Mouse (Mus musculus) C2C12 (cell line): ENCODE results near the gene Rbm28. TPM values are rescaled to one million over a fixed set of nuclear protein-coding genes. Genes with fewer than 3 reads are reported as not detected.

Experiments used
- H3K27me3 ChIP-seq: one replicate; pipeline ENCODE4 v1.6.1; 2011; ENCODE audit not compliant: control insufficient read depth, insufficient read depth, insufficient read length
- H3K36me3 ChIP-seq: one replicate; pipeline ENCODE4 v1.6.1; 2011; ENCODE audit not compliant: control insufficient read depth, insufficient read depth
- H3K4me3 ChIP-seq: one replicate; pipeline ENCODE4 v1.5.1; 2011; ENCODE audit warnings: mild to moderate bottlenecking, control low read depth; ENCODE audit not compliant: poor library complexity, insufficient read depth, severe bottlenecking
- H3K79me2 ChIP-seq: one replicate; pipeline ENCODE4 v1.6.1; 2011; ENCODE audit not compliant: control insufficient read depth, insufficient read depth
- H3K79me3 ChIP-seq: one replicate; pipeline ENCODE4 v1.6.1; 2011; ENCODE audit warnings: low read depth, control low read depth
- H3ac ChIP-seq: one replicate; pipeline ENCODE3; 2011; ENCODE audit warnings: low read depth; ENCODE audit not compliant: control insufficient read depth, insufficient read length
- CEBPB ChIP-seq: IDR thresholded peaks from one replicate; pipeline ENCODE4 v1.6.1; 2011; ENCODE audit warnings: low read depth, mild to moderate bottlenecking, control low read depth, moderate library complexity
- CTCF ChIP-seq: IDR thresholded peaks from one replicate; pipeline ENCODE4 v1.5.1; 2011; ENCODE audit not compliant: control insufficient read depth, insufficient read depth, insufficient read length
- FOSL1 ChIP-seq: IDR thresholded peaks from one replicate; pipeline ENCODE4 v1.8.0; 2011; ENCODE audit warnings: mild to moderate bottlenecking, low read length; ENCODE audit not compliant: poor library complexity, insufficient read depth, severe bottlenecking
- MAX ChIP-seq: IDR thresholded peaks from one replicate; pipeline ENCODE4 v1.6.1; 2011; ENCODE audit warnings: mild to moderate bottlenecking, control low read depth
- MYOD1 ChIP-seq: IDR thresholded peaks from one replicate; pipeline ENCODE4 v1.6.1; 2011; ENCODE audit warnings: low read depth; ENCODE audit not compliant: control insufficient read depth, insufficient read length
- MYOG ChIP-seq: IDR thresholded peaks from one replicate; pipeline ENCODE4 v1.6.1; 2011; ENCODE audit not compliant: control insufficient read depth, insufficient read length; ENCODE audit errors: extremely low read depth
- USF1 ChIP-seq: IDR thresholded peaks from one replicate; pipeline ENCODE4 v1.6.1; 2011; ENCODE audit warnings: low read depth, mild to moderate bottlenecking, control low read depth, moderate library complexity
- polyA plus RNA-seq: library from polyadenylated mRNA; unstranded; fragments of >200 nt; fragmentation: generic; extraction: Trizol; gene quantifications from one replicate; pipeline ENCODE4 v1.2.1, GENCODE M21; 2012; ENCODE audit warnings: missing spikeins

Gene Rbm28
- polyA plus RNA-seq, 1 experiment, result 18.2 TPM

- TF ChIP-seq MYOD1 (no peak), MYOG (no peak), MAX (no peak), USF1 (no peak), FOSL1 (no peak), CTCF (no peak), CEBPB (no peak)
- H3K79me3 ChIP-seq, result no peaks in the 10 kb centered on the region
- H3K36me3 ChIP-seq, result no peaks in the 10 kb centered on the region
- H3ac ChIP-seq, result no peak overlapping the region
- peaks cover 53% of the 10 kb centered on the region for H3K27me3 ChIP-seq
- H3K79me2 ChIP-seq, result no peaks in the 10 kb centered on the region
- H3K4me3 ChIP-seq, result no peak overlapping the region
Measured at GRCm38 (mm10) chr6:29179843-29180242, 15.0 kb upstream of the Rbm28 start.

- H3K27me3 ChIP-seq, result peaks cover 58% of the 10 kb centered on the region
- H3K79me3 ChIP-seq, result no peaks in the 10 kb centered on the region
- H3ac ChIP-seq, result peak within 1 kb of the TSS; percentile 42
- H3K4me3 ChIP-seq, result peak within 1 kb of the TSS; percentile 6
- H3K36me3 ChIP-seq, result no peaks in the 10 kb centered on the region
- TF ChIP-seq CEBPB (no peak), MYOD1 (no peak), FOSL1 (no peak), MAX (no peak), MYOG (no peak), CTCF (no peak)
- no peaks in the 10 kb centered on the region for H3K79me2 ChIP-seq
Measured at GRCm38 (mm10) chr6:29178888-29179658, 14.3 kb upstream of the Rbm28 start, which contains the start of gene Prrt4. Gene Prrt4 (minus strand): TSS chr6:29179584.

GRCm38 (mm10) chr6:29177901-29178879 lies 13.4 kb upstream of the Rbm28 start:
- H3ac ChIP-seq, result no peak overlapping the region

GRCm38 (mm10) chr6:29175113-29175512 lies 10.3 kb upstream of the Rbm28 start:
- H3K27me3 ChIP-seq, result peaks cover 69% of the 10 kb centered on the region
- no peak for TF ChIP-seq USF1
- no peak for TF ChIP-seq MAX
- TF ChIP-seq MYOD1, result no peak
- TF ChIP-seq FOSL1, result no peak

More at GRCm38 (mm10) chr6:29177901-29178879, 13.4 kb upstream of the Rbm28 start:
- H3K79me3 ChIP-seq, result no peaks in the 10 kb centered on the region
- TF ChIP-seq USF1, result no peak
- TF ChIP-seq MYOD1, result no peak
- TF ChIP-seq MYOG, result no peak
- no peak for TF ChIP-seq CEBPB
- no peak for TF ChIP-seq FOSL1
- no peak for TF ChIP-seq CTCF
- no peak for TF ChIP-seq MAX
- H3K27me3 ChIP-seq, result peaks cover 65% of the 10 kb centered on the region
- H3K36me3 ChIP-seq, result no peaks in the 10 kb centered on the region
- no peak overlapping the region for H3K4me3 ChIP-seq
- no peaks in the 10 kb centered on the region for H3K79me2 ChIP-seq

GRCm38 (mm10) chr6:29174368-29174767 lies 9.6 kb upstream of the Rbm28 start:
- TF ChIP-seq MYOD1, result no peak
- TF ChIP-seq MAX, result no peak
- no peak for TF ChIP-seq CEBPB
- no peak for TF ChIP-seq FOSL1
- no peak for TF ChIP-seq CTCF
- TF ChIP-seq USF1, result no peak
- TF ChIP-seq MYOG, result no peak
- no peak overlapping the region for H3K4me3 ChIP-seq
- no peaks in the 10 kb centered on the region for H3K79me2 ChIP-seq
- H3K79me3 ChIP-seq, result no peaks in the 10 kb centered on the region
- H3ac ChIP-seq, result no peak overlapping the region
- H3K36me3 ChIP-seq, result no peaks in the 10 kb centered on the region
- peaks cover 72% of the 10 kb centered on the region for H3K27me3 ChIP-seq

More at GRCm38 (mm10) chr6:29175113-29175512, 10.3 kb upstream of the Rbm28 start:
- Histone ChIP-seq H3K79me2 (no peaks in the 10 kb centered on the region), H3K79me3 (no peaks in the 10 kb centered on the region), H3K4me3 (no peak overlapping the region), H3K36me3 (no peaks in the 10 kb centered on the region), H3ac (no peak overlapping the region)
